Mouse (Mus musculus) R1 (cell line): ENCODE measurements around the gene Myo18a.

Experiments used
- DNase-seq: peaks from one replicate; pipeline ENCODE4 v3.0.0-alpha.2; 2018; ENCODE audit warnings: low read depth, low spot score

The Myo18a gene

DNA sequence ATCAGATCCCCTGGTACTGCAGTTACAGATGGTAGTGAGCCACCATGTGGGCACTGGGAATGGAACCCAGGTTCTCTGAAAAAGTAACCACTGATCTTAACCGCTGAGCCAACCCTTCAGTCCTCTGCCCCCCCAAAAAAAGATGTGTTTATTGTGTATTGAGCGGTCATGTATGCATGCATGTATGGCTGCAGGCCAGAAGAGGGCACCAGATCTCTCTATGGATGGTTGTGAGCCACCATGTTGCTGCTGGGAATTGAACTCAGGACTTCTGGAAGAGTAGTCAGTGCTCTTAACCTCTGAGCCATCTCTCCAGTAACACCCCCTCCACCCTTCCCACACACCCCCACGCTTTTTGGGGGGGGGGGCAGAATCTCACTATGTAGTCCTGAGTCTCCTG is 72.1 kb downstream of the Myo18a start:
- DNase-seq, result peak; percentile 63

DNA sequence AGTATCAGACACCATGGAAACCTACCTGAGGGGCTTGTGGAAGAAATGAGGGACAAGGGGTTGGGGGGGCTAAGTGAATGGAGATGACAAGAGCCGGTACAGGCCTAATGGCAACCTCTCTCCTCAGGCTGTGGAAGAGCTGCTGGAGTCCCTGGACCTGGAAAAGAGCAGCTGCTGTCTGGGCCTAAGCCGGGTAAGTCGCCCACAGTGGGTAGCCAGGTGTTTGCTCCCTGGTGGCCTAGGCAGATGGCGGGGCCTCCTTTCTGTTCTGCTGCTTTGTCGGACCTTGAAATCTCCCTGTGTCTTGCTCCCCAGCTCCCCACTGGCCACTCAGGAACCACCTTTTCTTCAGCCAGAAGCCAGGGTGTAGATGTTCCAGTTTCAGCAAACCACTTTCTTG is 73.2 kb downstream of the Myo18a start:
- no peak for DNase-seq

DNA sequence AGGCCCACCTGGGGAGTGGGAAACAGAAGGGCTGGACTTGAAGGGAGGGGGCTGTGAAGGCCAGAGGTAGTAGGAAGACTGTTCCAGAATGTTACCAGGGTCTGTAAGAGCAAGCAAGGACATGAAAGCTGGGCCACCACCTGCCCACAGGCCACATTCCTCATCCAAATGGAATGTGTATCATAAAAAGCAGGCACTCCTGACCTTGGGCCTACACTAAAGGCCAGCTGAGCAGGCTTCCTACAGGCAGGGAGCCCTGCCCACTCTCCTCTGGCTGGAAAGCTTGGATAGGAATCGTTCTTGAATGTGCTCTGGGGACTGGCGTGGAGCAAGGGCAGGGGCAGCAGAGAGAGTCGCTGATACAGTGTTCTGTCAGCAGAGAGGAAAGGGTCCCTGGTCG is 73.7 kb downstream of the Myo18a start:
- peak; percentile 28 for DNase-seq

DNA sequence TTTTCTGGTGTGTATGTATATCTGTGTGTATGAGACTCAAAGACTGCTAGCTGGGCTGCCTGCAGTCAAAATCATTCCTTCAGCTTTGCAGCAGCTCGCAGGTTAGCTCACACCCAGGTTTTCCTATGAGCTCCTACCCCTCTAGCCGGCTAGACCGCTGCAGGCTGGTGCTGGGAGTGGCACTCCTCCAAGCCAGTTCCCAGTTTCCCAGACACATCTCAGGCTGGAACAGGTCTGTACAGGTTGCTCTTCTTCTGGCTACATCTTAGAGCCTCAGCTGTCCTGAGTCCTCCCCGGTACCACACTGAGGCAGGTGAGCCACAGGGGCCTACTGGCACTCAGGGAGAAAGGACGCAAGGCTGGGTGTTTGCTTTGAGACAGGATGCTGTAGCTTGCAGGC is 74.8 kb downstream of the Myo18a start:
- DNase-seq, result no peak

DNA sequence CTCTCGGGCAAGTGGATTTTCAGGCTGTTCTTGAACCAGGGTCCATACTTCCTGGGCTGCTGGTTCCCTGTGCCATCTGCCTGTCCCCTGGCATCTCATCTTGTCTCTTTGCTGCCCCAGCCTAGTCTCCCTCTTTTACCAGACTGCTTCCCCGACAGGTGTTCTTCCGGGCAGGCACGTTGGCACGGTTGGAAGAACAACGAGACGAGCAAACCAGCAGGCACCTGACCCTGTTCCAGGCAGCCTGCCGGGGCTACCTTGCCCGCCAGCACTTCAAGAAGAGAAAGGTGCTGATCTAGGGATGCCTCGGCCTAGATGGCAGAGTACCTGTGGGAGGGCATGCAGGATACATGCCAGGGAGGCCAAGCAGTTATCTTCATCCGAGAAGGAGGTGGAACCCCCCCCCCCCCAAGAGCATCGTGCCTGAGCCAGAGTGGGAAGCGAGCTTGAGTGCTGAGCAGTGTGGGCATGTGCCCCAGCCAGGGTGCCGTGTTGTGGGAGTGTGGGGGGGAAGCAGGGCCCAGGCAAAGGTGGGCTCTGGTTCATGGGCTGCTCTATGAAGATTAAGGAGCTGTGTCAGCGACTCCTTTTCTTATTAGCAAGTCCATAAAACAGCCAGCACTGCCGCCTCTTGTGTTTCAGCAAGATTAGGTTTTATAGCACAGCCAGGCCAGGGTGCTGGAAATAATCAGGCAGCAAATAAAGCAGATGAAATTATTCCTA is 77.6 kb downstream of the Myo18a start:
- DNase-seq, result no peak

DNA sequence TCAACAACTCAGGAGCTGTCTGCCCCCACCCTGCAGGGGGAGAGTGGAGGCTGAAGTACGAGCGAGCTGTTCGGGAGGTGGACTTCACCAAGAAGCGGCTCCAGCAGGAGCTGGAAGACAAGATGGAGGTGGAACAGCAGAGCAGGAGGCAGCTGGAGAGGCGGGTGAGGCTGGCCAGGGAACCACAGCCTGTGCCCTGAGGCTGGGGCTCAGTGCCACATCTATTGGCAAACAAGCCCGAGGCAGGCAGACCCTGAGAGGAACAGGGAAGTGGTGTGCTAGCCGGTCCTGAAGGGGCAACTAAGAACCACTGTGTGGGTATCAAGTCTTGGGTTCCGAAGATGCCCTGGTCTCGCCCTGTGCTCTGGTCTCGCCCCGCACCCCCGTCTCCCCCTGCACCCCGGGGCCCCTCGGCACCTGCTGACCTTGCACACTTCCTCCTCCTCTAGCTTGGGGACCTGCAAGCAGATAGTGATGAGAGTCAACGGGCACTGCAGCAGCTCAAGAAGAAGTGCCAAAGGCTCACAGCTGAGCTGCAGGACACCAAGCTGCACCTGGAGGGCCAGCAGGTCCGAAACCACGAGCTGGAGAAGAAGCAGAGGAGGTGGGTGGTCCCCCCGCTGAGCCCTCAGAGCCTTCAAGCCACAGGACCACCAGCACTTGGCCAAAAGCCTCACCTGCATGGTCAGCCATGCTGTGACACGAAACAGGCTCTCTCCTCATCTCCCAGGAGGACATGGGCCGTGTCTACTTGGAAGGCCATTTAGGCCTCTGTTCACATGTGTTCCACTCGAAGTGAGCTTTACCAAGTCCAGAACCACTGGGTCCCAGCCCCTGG is 80.2 kb downstream of the Myo18a start:
- no peak for DNase-seq

DNA sequence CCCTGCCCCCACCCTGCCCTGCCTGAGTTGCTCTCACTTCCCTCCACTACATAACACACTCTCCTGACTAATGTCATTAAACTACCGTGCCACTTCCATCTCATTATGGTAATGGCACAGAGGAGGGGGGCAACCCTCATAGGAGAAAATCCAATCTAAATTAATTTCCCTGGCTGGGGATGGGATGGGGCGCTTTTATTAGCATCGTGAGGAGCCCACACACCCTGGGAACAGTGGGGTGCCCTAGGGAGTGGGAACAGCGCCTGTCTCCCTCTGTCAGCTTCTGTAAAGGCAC is 80.8 kb downstream of the Myo18a start:
- DNase-seq, result no peak

DNA sequence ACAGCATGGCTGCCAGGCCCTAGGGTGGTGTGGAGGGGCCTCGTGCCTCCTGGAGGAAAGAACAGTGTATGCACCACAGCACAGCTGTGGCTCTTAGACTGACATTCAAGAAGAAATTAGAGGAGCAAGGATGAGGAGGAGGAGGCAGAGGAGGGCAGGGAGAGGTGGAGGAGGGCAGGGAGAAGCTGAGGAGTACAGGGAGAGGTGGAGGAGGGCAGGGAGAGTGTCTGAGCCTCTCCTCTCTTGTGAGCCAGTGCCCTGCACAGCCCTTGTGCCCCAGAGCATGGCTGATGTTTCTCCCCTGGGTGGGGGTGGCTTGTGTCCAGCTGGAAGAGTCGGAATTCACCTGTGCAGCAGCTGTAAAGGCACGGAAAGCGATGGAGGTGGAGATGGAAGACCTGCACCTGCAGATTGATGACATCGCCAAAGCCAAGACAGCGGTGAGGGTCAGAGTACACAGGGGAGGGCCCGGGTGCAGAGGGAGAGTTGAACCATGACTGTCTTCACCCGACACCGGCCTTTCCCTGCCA is 84.6 kb downstream of the Myo18a start:
- DNase-seq, result no peak

DNA sequence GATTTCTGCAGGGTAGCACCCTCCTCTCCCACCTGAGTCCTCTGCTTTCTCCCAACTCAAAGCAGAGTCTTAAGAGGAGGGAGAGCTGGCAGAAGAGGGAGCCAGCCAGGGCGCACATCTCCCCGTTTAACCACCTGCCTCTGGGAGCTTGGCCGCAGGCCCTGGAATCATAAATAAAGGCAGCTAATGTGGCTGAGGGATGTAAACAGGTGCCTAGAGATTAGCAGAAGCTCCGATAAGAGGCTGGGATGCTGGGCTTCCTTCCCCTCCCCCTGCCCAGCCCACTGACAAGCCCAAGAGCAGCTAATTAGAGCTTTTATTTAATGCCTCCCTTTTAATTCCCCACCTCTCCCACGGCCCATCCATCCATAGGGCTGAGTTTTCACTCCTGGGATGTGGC is 85.1 kb downstream of the Myo18a start:
- no peak for DNase-seq

DNA sequence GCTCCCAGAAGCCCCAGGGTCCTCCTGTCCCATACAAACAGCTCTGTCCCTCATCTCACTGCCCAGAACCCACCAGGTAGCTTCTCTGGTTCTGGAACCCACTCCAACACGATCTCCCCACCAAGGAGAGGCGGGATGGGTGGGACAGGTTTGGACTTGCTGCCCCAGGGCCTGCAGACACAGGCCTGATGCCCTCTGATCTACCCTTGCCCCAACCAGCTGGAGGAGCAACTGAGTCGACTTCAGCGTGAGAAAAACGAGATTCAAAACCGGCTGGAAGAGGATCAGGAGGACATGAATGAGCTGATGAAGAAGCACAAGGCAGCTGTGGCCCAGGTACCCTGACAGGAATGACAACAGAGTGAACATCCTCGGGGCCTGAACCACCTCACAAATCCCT is 86.1 kb downstream of the Myo18a start:
- DNase-seq, result peak; percentile 27

DNA sequence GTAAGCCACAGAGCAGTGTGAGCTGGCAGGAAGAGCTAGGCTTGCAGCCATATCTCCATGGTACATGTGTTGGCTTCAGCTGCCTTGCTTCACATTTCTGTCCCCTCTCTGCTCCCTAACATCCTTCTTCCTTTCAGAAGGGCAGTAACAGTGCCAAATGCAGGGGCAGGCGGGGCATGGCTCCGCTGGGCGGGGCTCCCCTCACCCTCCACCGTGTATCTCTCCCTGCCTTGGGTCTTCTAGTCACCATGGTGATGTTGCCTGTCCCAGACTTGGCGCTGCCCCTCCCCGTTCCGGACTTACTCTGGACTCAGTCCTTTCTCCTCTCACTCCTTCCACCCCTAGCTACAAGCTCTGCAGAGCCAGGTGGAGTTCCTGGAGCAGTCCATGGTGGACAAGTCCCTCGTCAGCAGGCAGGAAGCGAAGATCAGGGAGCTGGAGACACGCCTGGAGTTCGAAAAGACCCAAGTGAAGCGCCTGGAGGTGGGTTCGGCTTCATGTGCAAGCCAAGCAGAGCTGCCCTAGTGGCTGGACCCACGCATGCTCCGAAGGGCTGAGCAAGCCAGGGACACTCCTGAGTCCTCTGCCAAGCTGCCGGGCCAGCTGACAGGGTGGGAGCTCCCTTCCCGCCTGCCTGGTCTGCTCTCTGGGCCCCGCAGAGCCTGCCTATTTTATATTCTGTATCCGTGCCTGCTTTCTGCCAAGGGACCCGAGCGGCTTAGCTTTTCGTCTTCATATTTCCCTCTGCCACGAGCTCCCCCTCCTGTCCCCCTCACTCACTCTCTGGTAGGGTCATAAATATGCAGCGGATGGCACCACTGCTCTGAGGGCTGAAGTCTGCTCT is 87.6 kb downstream of the Myo18a start:
- DNase-seq, result peak; percentile 67

DNA sequence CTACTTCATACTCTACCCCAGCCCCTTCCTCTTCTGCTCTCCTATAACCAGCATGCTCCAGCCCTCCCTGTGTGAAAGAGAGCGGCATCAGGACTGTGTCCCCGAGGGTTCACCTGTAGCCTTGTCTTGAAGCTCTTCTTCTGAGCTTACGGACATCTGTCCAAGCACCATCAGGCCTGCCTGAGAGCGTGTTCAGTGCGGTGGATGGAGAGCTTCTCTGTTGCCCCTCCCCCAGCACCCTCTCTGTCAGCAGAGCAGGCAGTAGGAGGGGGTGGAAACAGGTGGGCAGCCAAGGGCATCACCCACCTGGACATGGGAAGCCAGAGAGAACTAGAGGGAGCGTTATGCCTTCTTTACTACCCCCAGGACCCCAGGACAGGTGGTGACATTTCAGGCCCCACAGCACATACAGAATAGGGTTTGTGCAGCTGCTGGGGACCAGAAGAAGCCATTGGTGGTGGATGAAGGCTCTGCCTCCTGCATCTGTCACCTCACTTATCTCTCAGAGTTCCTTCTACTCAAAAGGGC is 88.5 kb downstream of the Myo18a start:
- no peak for DNase-seq

DNA sequence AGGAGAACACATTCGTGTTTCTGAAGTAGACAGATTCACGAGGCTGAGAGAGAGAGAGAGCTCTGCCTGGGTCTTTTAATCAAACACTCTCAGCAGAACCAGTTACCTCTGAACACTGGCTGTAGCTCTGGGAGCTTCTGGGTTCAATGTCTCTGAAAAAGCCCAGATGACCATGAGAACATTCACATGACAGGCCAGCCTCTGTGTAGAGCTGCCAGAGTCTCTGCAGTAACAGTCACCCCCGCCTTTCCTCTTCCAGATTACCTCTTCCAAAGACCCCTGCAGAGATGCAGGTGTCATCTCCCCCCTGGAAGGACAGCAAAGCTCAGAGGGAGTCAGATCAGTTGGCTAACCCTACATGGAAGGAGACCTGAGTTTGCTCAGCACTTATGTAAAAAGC is 89.1 kb downstream of the Myo18a start:
- no peak for DNase-seq

DNA sequence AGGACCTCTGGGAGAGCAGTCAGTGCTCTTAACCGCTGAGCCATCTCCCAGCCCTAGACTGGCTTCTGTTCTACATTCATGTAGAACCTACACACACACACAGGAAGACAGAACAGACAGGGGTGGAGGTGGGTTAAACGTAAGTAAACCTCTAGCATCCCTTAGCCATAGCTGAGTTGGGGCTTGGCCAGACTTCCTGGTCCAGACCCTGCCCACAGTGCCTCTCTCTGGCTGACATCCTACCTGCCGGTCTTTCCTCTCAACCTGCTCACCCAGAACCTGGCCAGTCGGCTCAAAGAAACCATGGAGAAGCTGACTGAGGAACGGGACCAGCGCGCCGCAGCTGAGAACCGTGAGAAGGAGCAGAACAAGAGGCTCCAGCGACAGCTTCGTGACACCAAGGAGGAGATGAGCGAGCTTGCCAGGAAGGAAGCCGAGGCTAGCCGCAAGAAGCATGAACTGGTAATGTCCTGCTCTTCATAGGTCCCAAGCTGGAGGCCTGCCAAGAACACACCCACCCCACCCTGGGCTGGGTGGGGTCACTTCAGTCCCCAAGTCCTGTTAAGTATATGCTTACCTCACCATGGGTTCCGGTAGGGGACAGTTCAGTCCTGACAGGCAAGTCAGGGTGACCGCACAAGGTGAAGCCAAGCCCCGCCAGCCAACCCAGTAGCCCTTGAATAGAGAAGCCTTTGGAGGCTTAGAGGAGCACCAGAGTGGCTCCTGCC is 90.1 kb downstream of the Myo18a start:
- no peak for DNase-seq

DNA sequence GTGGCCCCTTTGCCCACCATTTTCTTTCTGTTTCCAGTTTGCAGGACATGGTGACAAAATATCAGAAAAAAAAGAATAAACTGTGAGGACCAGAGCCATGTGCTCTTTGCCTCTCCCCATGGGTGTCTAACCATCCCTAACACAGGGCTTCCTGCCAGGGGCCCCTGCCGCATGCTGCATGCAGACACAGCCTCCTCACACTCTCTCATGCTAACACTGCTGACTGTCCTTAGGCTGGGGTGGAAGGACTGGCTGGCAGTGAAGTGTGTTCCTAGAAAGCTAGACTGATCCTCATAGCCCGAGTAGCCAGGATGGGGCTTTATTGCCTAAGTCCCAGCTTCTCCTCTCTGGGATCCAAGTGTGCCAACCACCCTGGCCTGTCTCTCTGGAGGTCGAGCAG is 91.6 kb downstream of the Myo18a start:
- no peak for DNase-seq

DNA sequence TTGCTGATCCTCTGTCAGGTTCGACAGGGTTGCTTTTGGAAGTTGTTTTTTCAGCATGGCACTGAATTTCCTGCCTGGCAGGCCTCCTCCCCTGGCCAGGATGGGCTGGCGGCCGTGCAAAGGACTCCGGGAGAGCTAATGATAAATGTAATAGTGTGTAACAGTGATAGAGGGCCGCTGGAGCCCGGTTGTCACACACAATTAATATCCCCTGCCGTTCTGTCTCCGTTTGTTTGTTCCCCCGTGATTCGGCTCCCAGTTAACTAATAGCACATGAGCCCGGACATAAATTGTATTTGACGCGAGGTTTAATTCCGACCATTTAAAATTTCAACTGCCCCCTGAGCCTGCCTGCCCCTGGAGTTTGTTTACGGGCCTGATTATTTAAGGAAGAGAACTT is 92.3 kb downstream of the Myo18a start:
- DNase-seq, result no peak

DNA sequence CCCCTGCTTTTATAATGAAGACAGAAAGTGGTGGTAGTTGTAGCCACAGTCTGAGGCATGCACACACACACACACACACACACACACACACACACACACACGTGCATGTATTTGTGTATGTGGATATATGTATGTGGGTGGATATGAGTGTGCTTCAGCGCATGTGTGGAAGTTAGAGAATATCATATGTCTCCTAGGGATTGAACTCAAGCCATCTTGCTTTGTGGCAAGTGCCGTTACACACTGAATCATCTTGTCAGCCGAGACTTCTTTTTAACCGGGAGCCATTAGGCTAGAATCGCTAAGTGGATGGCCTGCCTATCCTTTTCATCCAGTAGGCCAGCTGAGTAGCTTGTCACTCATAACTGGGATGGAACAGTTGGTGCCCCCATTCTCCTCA is 94.0 kb downstream of the Myo18a start:
- no peak for DNase-seq

DNA sequence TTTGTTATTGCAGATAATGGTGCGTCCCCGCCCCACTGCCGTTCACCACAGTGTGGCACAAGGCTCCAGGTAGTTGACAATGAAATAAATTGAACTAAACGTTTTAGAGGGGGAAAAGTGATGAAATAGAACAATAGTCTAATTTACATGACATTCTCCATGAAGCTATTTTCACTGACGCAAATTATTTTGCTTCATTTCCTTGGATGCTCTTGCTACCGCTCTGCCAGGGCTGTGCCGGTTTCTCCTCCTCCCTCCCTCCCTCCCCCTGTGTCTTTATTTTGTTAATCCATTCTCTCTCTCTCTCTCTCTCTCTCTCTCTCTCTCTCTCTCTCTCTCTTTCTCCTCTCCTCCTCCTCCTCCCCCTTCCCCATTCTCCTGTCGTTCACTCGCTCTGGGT is 95.5 kb downstream of the Myo18a start:
- DNase-seq, result no peak

DNA sequence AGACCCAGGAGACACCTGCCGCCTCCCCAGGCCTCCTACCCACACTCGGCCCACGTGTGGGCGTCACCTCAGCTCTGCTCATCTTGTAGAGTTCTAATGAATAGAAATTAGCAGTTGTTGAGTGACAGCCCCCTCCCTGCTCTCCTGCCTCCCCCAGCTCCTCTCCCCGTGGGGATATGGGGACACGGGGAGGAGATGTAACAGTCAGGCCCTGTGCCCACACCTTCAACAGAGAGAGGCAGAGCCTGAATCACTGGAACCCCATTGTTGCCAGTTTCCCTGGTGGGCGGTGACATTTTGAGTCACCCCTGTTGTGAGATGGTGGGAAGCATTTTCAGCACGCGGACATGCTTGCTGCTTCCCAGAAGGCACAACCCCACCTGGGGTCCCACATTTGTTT is 97.9 kb downstream of the Myo18a start:
- DNase-seq, result peak; percentile 48

DNA sequence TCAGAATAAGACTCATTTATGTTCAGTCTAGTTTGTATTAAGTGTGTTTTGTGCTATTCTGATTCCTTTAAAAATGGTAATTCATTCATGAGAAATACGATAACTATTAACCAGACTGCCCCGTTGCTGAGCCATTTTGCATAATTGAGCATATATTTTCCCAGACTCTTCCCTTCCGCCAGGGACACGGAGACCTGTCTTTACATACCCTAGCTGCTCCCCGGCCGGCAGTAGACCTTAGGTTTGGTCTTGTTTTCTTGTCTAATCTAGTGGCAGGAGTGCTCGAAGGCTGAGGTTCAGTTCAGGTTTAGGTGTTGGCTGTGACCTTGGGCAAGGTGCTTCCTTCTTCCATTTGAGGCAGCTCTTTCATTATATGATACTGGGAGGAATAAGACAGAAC is 99.8 kb downstream of the Myo18a start:
- DNase-seq, result no peak

DNA sequence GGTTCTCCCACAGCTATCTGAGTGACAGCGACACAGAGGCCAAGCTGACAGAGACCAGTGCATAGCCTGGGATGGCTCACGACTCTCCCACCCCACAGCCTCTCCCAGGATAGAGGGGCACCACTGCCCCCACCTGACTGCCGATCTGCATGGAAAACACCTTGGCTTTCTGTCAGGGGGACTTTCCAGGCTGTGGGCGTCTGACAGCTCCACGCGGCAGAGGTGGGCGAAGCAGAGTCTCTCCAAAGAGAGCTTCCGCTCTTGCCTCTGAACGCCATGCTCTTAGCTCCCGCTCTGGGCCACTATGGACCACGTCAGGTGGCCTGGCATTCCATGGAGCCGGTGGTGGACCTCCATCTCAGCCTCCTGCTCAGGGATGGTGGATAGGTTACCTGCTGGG is 101.7 kb downstream of the Myo18a start:
- DNase-seq, result no peak
